Mouse (Mus musculus) spleen, adult 12 weeks (tissue): ENCODE results near the gene Brwd1.
"Not testable (repeated sequence)": the region's sequence is repeated elsewhere in the genome, so short reads cannot be mapped to it uniquely, and the experiment has no call there.

Experiments
- DNase-seq: peaks from one replicate; pipeline ENCODE4 v3.0.0; 2022; ENCODE audit warnings: low spot score

Gene Brwd1

GRCm38 (mm10) chr16:95983601-95984000, 98.7 kb downstream of the Brwd1 start:
- DNase-seq, result no peak

- DNase-seq, result no peak
These were observed 111.5 kb downstream of the Brwd1 start for GRCm38 (mm10) chr16:95970841-95971240.

- DNase-seq, result no peak
These were observed 114.9 kb downstream of the Brwd1 start for GRCm38 (mm10) chr16:95967455-95967854.

- no peak for DNase-seq
These were observed 117.8 kb downstream of the Brwd1 start for GRCm38 (mm10) chr16:95964427-95965023.

GRCm38 (mm10) chr16:95961484-95961883, 120.8 kb downstream of the Brwd1 start:
- not testable (repeated sequence) for DNase-seq

GRCm38 (mm10) chr16:95960689-95961088, 121.6 kb downstream of the Brwd1 start:
- DNase-seq, result not testable (repeated sequence)

- no peak for DNase-seq
These were observed 124.2 kb downstream of the Brwd1 start for GRCm38 (mm10) chr16:95958080-95958479.

- no peak for DNase-seq
These were observed 125.7 kb downstream of the Brwd1 start for GRCm38 (mm10) chr16:95956618-95957017.

- no peak for DNase-seq
These were observed 126.5 kb downstream of the Brwd1 start for GRCm38 (mm10) chr16:95955716-95956346.

GRCm38 (mm10) chr16:95954341-95954740, 128.0 kb downstream of the Brwd1 start:
- DNase-seq, result no peak

GRCm38 (mm10) chr16:95953159-95953650, 129.1 kb downstream of the Brwd1 start:
- DNase-seq, result no peak

GRCm38 (mm10) chr16:95951471-95951870, 130.9 kb downstream of the Brwd1 start:
- DNase-seq, result no peak

GRCm38 (mm10) chr16:95945389-95946311, 136.7 kb downstream of the Brwd1 start:
- peak; percentile 17 for DNase-seq

GRCm38 (mm10) chr16:95943186-95943585, 139.1 kb downstream of the Brwd1 start:
- no peak for DNase-seq
